Comparison of ENCODE assay signal across 24 mouse cellular contexts in the genomic region with DNA sequence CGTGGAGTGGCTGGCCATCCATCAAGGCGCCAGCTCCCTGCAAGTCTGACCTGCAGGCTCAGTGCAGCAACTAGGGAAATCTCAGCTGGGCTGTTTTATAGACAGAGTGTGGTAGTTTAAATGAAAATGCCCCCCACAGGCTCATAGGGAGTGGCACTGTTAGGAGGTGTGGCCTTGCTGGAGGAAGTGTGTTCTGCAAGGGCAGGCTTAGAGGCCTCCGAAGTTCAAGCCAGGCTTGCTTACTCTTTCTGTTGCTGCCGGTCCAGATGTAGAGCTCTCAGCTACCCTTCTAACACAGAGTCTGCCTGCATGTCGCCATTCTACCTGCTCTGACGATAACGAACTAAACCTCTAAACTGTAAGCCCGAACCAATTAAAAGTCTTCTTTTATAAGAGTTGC.
DNase-seq lines count a peak whose midpoint lies in the region; TF ChIP-seq lines count a peak whose summit lies in the region.
"Had no signal": no experiment of that assay in that cellular context is flagged by ENCODE, and none has a peak within 500 bp of the region (broad histone marks: within the 10 kb centered on the region; RNA-seq: fewer than 3 reads in every experiment).

No protein-coding gene starts in this region.

- H3K36me3 ChIP-seq in E14TG2a.4 (ENCODE audit: insufficient read depth, low read length): no peaks in the 10 kb centered on the region
- no peaks in the 10 kb centered on the region for H3K36me3 ChIP-seq in ES-E14 (ENCODE audit: control insufficient read depth, insufficient read depth, low read length, poor library complexity, severe bottlenecking)
- H3K36me3 ChIP-seq: forebrain, embryonic 10.5 days; G1E; heart, embryonic 10.5 days; heart, embryonic 13.5 days had no signal

- no peaks in the 10 kb centered on the region for H3K9me3 ChIP-seq in E14TG2a.4 (ENCODE audit: low read length)
- H3K9me3 ChIP-seq in ES-E14 (ENCODE audit: control insufficient read depth, insufficient read depth, low read depth, low read length): no peaks in the 10 kb centered on the region
- H3K9me3 ChIP-seq: forebrain, embryonic 10.5 days; forebrain, embryonic 13.5 days; G1E; heart, embryonic 10.5 days had no signal

- H3K4me3 ChIP-seq in E14TG2a.4 (replicated peaks; ENCODE audit: low read length) (peak overlapping the region; percentile 46; the same call in 1 of the 2 replicates), ES-E14 (ENCODE audit: insufficient read depth in 1 of 2, low read depth in 1 of 2, low read length in 2 of 2, poor library complexity in 1 of 2, severe bottlenecking in 1 of 2) (peak overlapping the region in 1 of 2 experiments; percentile 48; a peak in 2 of 4 replicates)
- H3K4me3 ChIP-seq: forebrain, embryonic 10.5 days; forebrain, embryonic 13.5 days; heart, embryonic 10.5 days; heart, embryonic 13.5 days had no signal

- H3K27ac ChIP-seq in ES-E14 (ENCODE audit: insufficient read depth, low read depth, low read length, poor library complexity, severe bottlenecking): no peak overlapping the region
- H3K27ac ChIP-seq: forebrain, embryonic 10.5 days; forebrain, embryonic 13.5 days; heart, embryonic 10.5 days; heart, embryonic 13.5 days; hindbrain, embryonic 14.5 days; hindbrain, postnatal 0 days had no signal

- no peaks in the 10 kb centered on the region for H3K27me3 ChIP-seq in E14TG2a.4 (ENCODE audit: insufficient read depth, low read length)
- H3K27me3 ChIP-seq: forebrain, embryonic 13.5 days; Patski had no signal

- in situ Hi-C loops in ES-E14 (cut with MboI; ENCODE audit: low sequenced_read_pairs in 2 of 2, unreplicated experiment in 2 of 2): no loop called here

- H3K4me1 ChIP-seq in E14TG2a.4 (replicated peaks; ENCODE audit: low read depth, low read length) (peaks cover 16% of the 10 kb centered on the region), ES-E14 (ENCODE audit: control insufficient read depth in 2 of 2, insufficient read depth in 2 of 2, low read length in 2 of 2, poor library complexity in 1 of 2) (peaks cover 0 to 5% of the 10 kb centered on the region in 2 experiments; a peak in 2 of 4 replicates)
- H3K4me1 ChIP-seq: forebrain, embryonic 13.5 days; heart, embryonic 10.5 days; heart, embryonic 13.5 days had no signal

- TF ChIP-seq CTCF in E14TG2a.4 (conservative IDR thresholded peaks at IDR 0.05; ENCODE audit: low read length): no peak

- H3K9ac ChIP-seq in ES-E14 (ENCODE audit: insufficient read depth, low read depth, low read length, poor library complexity, severe bottlenecking): no peak overlapping the region
- H3K9ac ChIP-seq: forebrain, embryonic 13.5 days; heart, embryonic 13.5 days; hindbrain, embryonic 14.5 days had no signal

- DNase-seq in heart, adult 11 months: peak; percentile 39
- no peak for DNase-seq in heart, adult 9 months (ENCODE audit: low spot score in 2 of 2)
- peak; percentile 19 for DNase-seq in ES-E14 (ENCODE audit: low read depth, low spot score)
- DNase-seq in adrenal gland, adult 8-10 months: no peak
- DNase-seq in lung, postnatal 14 days: no peak
- DNase-seq: adrenal gland, postnatal 10 days; adrenal gland, postnatal 36 days; cerebellum, adult 18-20 months; cerebellum, adult 9-10 months; cerebellum, postnatal 14 days; gastrocnemius, postnatal 10 days; heart, adult 18-20 months; heart, postnatal 14 days; heart, postnatal 4 days; kidney, adult 11 months had no signal

TF ChIP-seq in ES-E14, 5 proteins besides CTCF, POLR2A, EP300 and RAD21:
- TF ChIP-seq MAFK (IDR thresholded peaks at IDR 0.05; ENCODE audit: insufficient read depth, low read depth, low read length) (no peak), ZNF384 (IDR thresholded peaks at IDR 0.05; ENCODE audit: low read depth, low read length) (no peak)

Comparison
In these comparisons a context has a peak if more than half of its experiments do, and no peak if none do; other contexts are left out.
1. DNase-seq: peak in heart, adult 11 months (single experiment) and ES-E14 (single experiment); none in heart, adult 9 months (0 of 2), adrenal gland, adult 8-10 months (single experiment) and lung, postnatal 14 days (single experiment).